Mouse (Mus musculus) stomach, embryonic 16.5 days (tissue): ENCODE measurements around the gene Dohh. TPM values are rescaled to one million over a fixed set of nuclear protein-coding genes. Genes with fewer than 3 reads are reported as not detected.

ENCODE experiments used
- ATAC-seq: fragments of 200-750 bp; cut with Nextera tagmentation; 2 replicates; pipeline ENCODE4 v1.8.0; 2017; ENCODE audit warnings: moderate number of reproducible peaks, moderate TSS enrichment; ENCODE audit not compliant: insufficient read depth, low FRiP score
- H3K27ac ChIP-seq: fragments of 300-500 bp; sonication (generic); 2 replicates; pipeline ENCODE4 v1.5.1; 2014; ENCODE audit warnings: low read length
- H3K27me3 ChIP-seq: fragments of 300-500 bp; sonication (generic); 2 replicates; pipeline ENCODE4 v1.6.1; 2014; ENCODE audit warnings: low read length, control low read depth, mixed read lengths; ENCODE audit not compliant: control insufficient read depth, insufficient read depth
- H3K36me3 ChIP-seq: fragments of 300-500 bp; sonication (generic); 2 replicates; pipeline ENCODE4 v1.6.1; 2014; ENCODE audit warnings: low read length; ENCODE audit not compliant: control insufficient read depth, insufficient read depth
- H3K4me1 ChIP-seq: fragments of 300-500 bp; sonication (generic); 2 replicates; pipeline ENCODE4 v1.6.1; 2014; ENCODE audit warnings: low read length, control low read depth, mixed read lengths; ENCODE audit not compliant: control insufficient read depth, insufficient read depth
- H3K4me2 ChIP-seq: fragments of 300-500 bp; sonication (generic); 2 replicates; pipeline ENCODE4 v1.6.1; 2014; ENCODE audit warnings: low read depth, low read length, mixed read lengths
- H3K4me3 ChIP-seq: fragments of 300-500 bp; sonication (generic); replicated peaks from 2 replicates; pipeline ENCODE4 v1.5.1; 2014; ENCODE audit warnings: mild to moderate bottlenecking, low read length
- H3K9ac ChIP-seq: fragments of 300-500 bp; sonication (generic); 2 replicates; pipeline ENCODE4 v1.6.1; 2014; ENCODE audit warnings: low read length
- H3K9me3 ChIP-seq: fragments of 300-500 bp; sonication (generic); replicated peaks from 2 replicates; pipeline ENCODE4 v1.6.1; 2016; ENCODE audit warnings: low read length, control low read depth; ENCODE audit not compliant: control insufficient read depth
- WGBS: fragments of 180-500 bp; shearing (Covaris S2); extraction: QIAGEN DNeasy Blood & Tissue Kit; methylation state at CpG from one replicate; pipeline ENCODE4 v1.1.7; 2014; 5-methylcytosine and 5-hydroxymethylcytosine counted together
- polyA plus RNA-seq: library from polyadenylated mRNA; unstranded; fragments of >200 nt; fragmentation: Nextera tagmentation; extraction: Ambion mirVana; gene quantifications from 2 replicates; pipeline ENCODE4 v1.2.1, GENCODE M21; 2015

The Dohh gene
- polyA plus RNA-seq, 1 experiment from 2014 or later = 79.6 TPM

- Histone ChIP-seq H3K27me3 (peaks cover 20% of the 10 kb centered on the region), H3K4me3 (no peak overlapping the region), H3K9me3 (no peaks in the 10 kb centered on the region), H3K36me3 (peaks cover 12% of the 10 kb centered on the region; the same call in 1 of the 2 replicates), H3K4me1 (peaks cover 37% of the 10 kb centered on the region), H3K4me2 (no peak overlapping the region), H3K9ac (no peak overlapping the region), H3K27ac (no peak overlapping the region)
- 88% methylated on average over 4 of the region's 4 CpGs for WGBS
- ATAC-seq = no peak
Observed at GRCm38 (mm10) chr10:81345162-81345534, 39.1 kb upstream of the Dohh start.

- H3K36me3 ChIP-seq = peaks cover 12% of the 10 kb centered on the region; the same call in 1 of the 2 replicates
- peak; percentile 20 for ATAC-seq
- peak overlapping the region; percentile 38 for H3K4me3 ChIP-seq
- no peaks in the 10 kb centered on the region for H3K9me3 ChIP-seq
- peak overlapping the region; percentile 32 for H3K9ac ChIP-seq
- H3K27ac ChIP-seq = no peak overlapping the region; the same call in 1 of the 2 replicates
- peaks cover 20% of the 10 kb centered on the region for H3K27me3 ChIP-seq
- H3K4me2 ChIP-seq = peak overlapping the region; percentile 62
- WGBS = 14% methylated on average over 54 of the region's 55 CpGs
- peaks cover 36% of the 10 kb centered on the region for H3K4me1 ChIP-seq
Observed at GRCm38 (mm10) chr10:81346453-81347067, 37.7 kb upstream of the Dohh start.

GRCm38 (mm10) chr10:81349146-81349545 is 35.1 kb upstream of the Dohh start:
- peak; percentile 19; the same call in 1 of the 2 replicates for ATAC-seq
- peak overlapping the region; percentile 94 for H3K4me2 ChIP-seq
- H3K9me3 ChIP-seq = no peaks in the 10 kb centered on the region
- WGBS = 4% methylated on average over 12 of the region's 12 CpGs
- no peaks in the 10 kb centered on the region for H3K27me3 ChIP-seq
- H3K36me3 ChIP-seq = peaks cover 12% of the 10 kb centered on the region; the same call in 1 of the 2 replicates
- peaks cover 31% of the 10 kb centered on the region for H3K4me1 ChIP-seq
- peak overlapping the region; percentile 88 for H3K27ac ChIP-seq
- H3K4me3 ChIP-seq = peak overlapping the region; percentile 79
- H3K9ac ChIP-seq = peak overlapping the region; percentile 95

GRCm38 (mm10) chr10:81349961-81350350 is 34.3 kb upstream of the Dohh start:
- H3K4me1 ChIP-seq = peaks cover 31% of the 10 kb centered on the region
- H3K4me2 ChIP-seq = peak overlapping the region; percentile 94
- WGBS = under 1% methylated on average over 29 of the region's 29 CpGs
- peak overlapping the region; percentile 79 for H3K4me3 ChIP-seq
- H3K9ac ChIP-seq = peak overlapping the region; percentile 95
- peak overlapping the region; percentile 88 for H3K27ac ChIP-seq
- H3K36me3 ChIP-seq = peaks cover 12% of the 10 kb centered on the region; the same call in 1 of the 2 replicates
- no peaks in the 10 kb centered on the region for H3K27me3 ChIP-seq
- H3K9me3 ChIP-seq = no peaks in the 10 kb centered on the region
- ATAC-seq = peak; percentile 3

- peak within 1 kb of the TSS; percentile 79 for H3K4me3 ChIP-seq
- ATAC-seq = peak; percentile 95
- peaks cover 12% of the 10 kb centered on the region; the same call in 1 of the 2 replicates for H3K36me3 ChIP-seq
- H3K27me3 ChIP-seq = no peaks in the 10 kb centered on the region
- H3K4me1 ChIP-seq = peaks cover 31% of the 10 kb centered on the region
- H3K9ac ChIP-seq = peak within 1 kb of the TSS; percentile 95
- peak within 1 kb of the TSS; percentile 88 for H3K27ac ChIP-seq
- H3K9me3 ChIP-seq = no peaks in the 10 kb centered on the region
- under 1% methylated on average over 54 of the region's 54 CpGs for WGBS
- H3K4me2 ChIP-seq = peak within 1 kb of the TSS; percentile 94
Observed at GRCm38 (mm10) chr10:81350351-81351063, 33.7 kb upstream of the Dohh start, which contains the start of gene Hmg20b. Gene Hmg20b, minus strand, starts transcription at chr10:81350480.

GRCm38 (mm10) chr10:81351678-81352291 is 32.4 kb upstream of the Dohh start:
- H3K4me2 ChIP-seq = no peak overlapping the region
- H3K9ac ChIP-seq = no peak overlapping the region

GRCm38 (mm10) chr10:81354738-81355477 is 29.3 kb upstream of the Dohh start:
- ATAC-seq = no peak
- no peak overlapping the region for H3K9ac ChIP-seq
- H3K36me3 ChIP-seq = no peaks in the 10 kb centered on the region
- no peak overlapping the region for H3K4me3 ChIP-seq
- 72% methylated on average over 9 of the region's 9 CpGs for WGBS
- no peaks in the 10 kb centered on the region for H3K9me3 ChIP-seq
- H3K4me1 ChIP-seq = peaks cover 21% of the 10 kb centered on the region
- H3K27me3 ChIP-seq = no peaks in the 10 kb centered on the region
- no peak overlapping the region for H3K4me2 ChIP-seq
- H3K27ac ChIP-seq = no peak overlapping the region

More at GRCm38 (mm10) chr10:81351678-81352291, 32.4 kb upstream of the Dohh start:
- no peak for ATAC-seq
- no peaks in the 10 kb centered on the region for H3K27me3 ChIP-seq
- no peaks in the 10 kb centered on the region for H3K9me3 ChIP-seq
- H3K27ac ChIP-seq = no peak overlapping the region
- H3K4me3 ChIP-seq = no peak overlapping the region
- peaks cover 12% of the 10 kb centered on the region; the same call in 1 of the 2 replicates for H3K36me3 ChIP-seq
- WGBS = 13% methylated on average over 9 of the region's 9 CpGs
- peaks cover 27% of the 10 kb centered on the region for H3K4me1 ChIP-seq

GRCm38 (mm10) chr10:81355533-81355932 is 28.7 kb upstream of the Dohh start:
- no peak for ATAC-seq
- no peaks in the 10 kb centered on the region for H3K27me3 ChIP-seq
- H3K27ac ChIP-seq = no peak overlapping the region
- peaks cover 22% of the 10 kb centered on the region for H3K4me1 ChIP-seq
- no peaks in the 10 kb centered on the region for H3K36me3 ChIP-seq
- H3K4me3 ChIP-seq = no peak overlapping the region
- no peak overlapping the region for H3K4me2 ChIP-seq
- H3K9me3 ChIP-seq = no peaks in the 10 kb centered on the region
- WGBS = 80% methylated on average over 4 of the region's 4 CpGs
- H3K9ac ChIP-seq = no peak overlapping the region
